Mouse (Mus musculus): ENCODE results near the gene BC004004. TPM values are rescaled to one million over a fixed set of nuclear protein-coding genes. Genes with fewer than 3 reads are reported as not detected.

BC004004 gene
- total and polyA plus RNA-seq, 3 experiments, result 81.8 to 86.3 TPM; not detected in 1

- Histone ChIP-seq H3K27ac (ENCODE audit: control insufficient read depth, low read depth, low read length) (peak overlapping the region; percentile 25), H3K27me3 (ENCODE audit: control insufficient read depth in 1 of 2, insufficient read depth in 2 of 2, low read length in 2 of 2) (no peaks in the 10 kb centered on the region), H3K79me2 (ENCODE audit: control insufficient read depth, insufficient read depth, low read length, poor library complexity) (no peaks in the 10 kb centered on the region), H3K4me1 (ENCODE audit: control insufficient read depth in 1 of 2, insufficient read depth in 2 of 2, low read length in 2 of 2) (peaks cover 9 to 36% of the 10 kb centered on the region in 2 experiments; a peak in 3 of 4 replicates), H3K4me3 (ENCODE audit: control insufficient read depth in 1 of 2, insufficient read depth in 1 of 2, low read depth in 2 of 2, low read length in 2 of 2) (no peak overlapping the region), H3K36me3 (ENCODE audit: control insufficient read depth in 1 of 2, insufficient read depth in 2 of 2, low read length in 2 of 2) (peaks cover 0 to 27% of the 10 kb centered on the region in 2 experiments; a peak in 2 of 4 replicates), H3K9me3 (replicated peaks; ENCODE audit: insufficient read depth, low read length) (no peaks in the 10 kb centered on the region), H3K9ac (ENCODE audit: control insufficient read depth, low read depth, low read length, poor library complexity, severe bottlenecking) (no peak overlapping the region)
- peak; percentile 60 for DNase-seq (ENCODE audit: low read depth, low spot score)
- TF ChIP-seq RCOR1 (IDR thresholded peaks at IDR 0.05; ENCODE audit: low read depth, low read length), result peak; percentile 93
- peak; percentile 47; the same call in 1 of the 2 replicates for TF ChIP-seq ETS1 (IDR thresholded peaks at IDR 0.05; ENCODE audit: low read depth, low read length)
- TF ChIP-seq TBP (IDR thresholded peaks at IDR 0.05; ENCODE audit: low read depth, low read length), result no peak
- TF ChIP-seq SIN3A (IDR thresholded peaks at IDR 0.05; ENCODE audit: low read length), result 0 out of 2 replicates have a peak, but pooled peaks have one; percentile 24
- peak; percentile 87 for TF ChIP-seq TCF12 (IDR thresholded peaks at IDR 0.05; ENCODE audit: low read depth, low read length)
- TF ChIP-seq GABPA (IDR thresholded peaks at IDR 0.05; ENCODE audit: low read depth, low read length), result no peak
- no peak for TF ChIP-seq MYB (IDR thresholded peaks at IDR 0.05; ENCODE audit: low read depth, low read length)
- peak; percentile 77 for TF ChIP-seq TAL1 (IDR thresholded peaks at IDR 0.05; ENCODE audit: low read length)
- peak; percentile 80 to 85 for TF ChIP-seq EP300 (IDR thresholded peaks at IDR 0.05; ENCODE audit: low read depth in 1 of 2, low read length in 2 of 2)
- TF ChIP-seq GATA1 (IDR thresholded peaks at IDR 0.05; ENCODE audit: low read depth, low read length), result peak; percentile 92
- TF ChIP-seq MAX (IDR thresholded peaks at IDR 0.05; ENCODE audit: low read length), result peak; percentile 26; the same call in 1 of the 2 replicates
- TF ChIP-seq MAZ (IDR thresholded peaks at IDR 0.05; ENCODE audit: low read depth, low read length), result 0 out of 2 replicates have a peak, but pooled peaks have one; percentile 40
These were observed 51.5 kb downstream of the BC004004 start for GRCm38 (mm10) chr17:29319881-29320639.

- Histone ChIP-seq H3K9me3 (replicated peaks; ENCODE audit: insufficient read depth, low read length) (no peaks in the 10 kb centered on the region), H3K4me3 (ENCODE audit: control insufficient read depth in 1 of 2, insufficient read depth in 1 of 2, low read depth in 2 of 2, low read length in 2 of 2) (no peak overlapping the region), H3K79me2 (ENCODE audit: control insufficient read depth, insufficient read depth, low read length, poor library complexity) (no peaks in the 10 kb centered on the region), H3K27me3 (ENCODE audit: control insufficient read depth in 1 of 2, insufficient read depth in 2 of 2, low read length in 2 of 2) (no peaks in the 10 kb centered on the region), H3K27ac (ENCODE audit: control insufficient read depth, low read depth, low read length) (no peak overlapping the region), H3K9ac (ENCODE audit: control insufficient read depth, low read depth, low read length, poor library complexity, severe bottlenecking) (no peak overlapping the region), H3K36me3 (ENCODE audit: control insufficient read depth in 1 of 2, insufficient read depth in 2 of 2, low read length in 2 of 2) (peaks cover 0 to 27% of the 10 kb centered on the region in 2 experiments; a peak in 2 of 4 replicates), H3K4me1 (ENCODE audit: control insufficient read depth in 1 of 2, insufficient read depth in 2 of 2, low read length in 2 of 2) (peaks cover 9 to 36% of the 10 kb centered on the region in 2 experiments; a peak in 3 of 4 replicates)
- TF ChIP-seq POLR2A (IDR thresholded peaks at IDR 0.05; ENCODE audit: control insufficient read depth in 1 of 2, insufficient read depth in 1 of 2, low read depth in 1 of 2, low read length in 2 of 2, poor library complexity in 1 of 2), result no peak
- TF ChIP-seq ZC3H11A (IDR thresholded peaks at IDR 0.05; ENCODE audit: low read depth, low read length), result no peak
- no peak for TF ChIP-seq NRF1 (IDR thresholded peaks at IDR 0.05; ENCODE audit: insufficient read depth, low read depth, low read length, poor library complexity, severe bottlenecking)
- no peak for TF ChIP-seq RAD21 (IDR thresholded peaks at IDR 0.05; ENCODE audit: low read depth, low read length)
- TF ChIP-seq RCOR1 (IDR thresholded peaks at IDR 0.05; ENCODE audit: low read depth, low read length), result no peak
- TF ChIP-seq HCFC1 (IDR thresholded peaks at IDR 0.05; ENCODE audit: low read depth, low read length), result no peak
- TF ChIP-seq TBP (IDR thresholded peaks at IDR 0.05; ENCODE audit: low read depth, low read length), result no peak
- TF ChIP-seq JUND (IDR thresholded peaks at IDR 0.05; ENCODE audit: low read depth, low read length), result no peak
- TF ChIP-seq ZMIZ1 (IDR thresholded peaks at IDR 0.05; ENCODE audit: low read depth, low read length), result no peak
- no peak for TF ChIP-seq MXI1 (IDR thresholded peaks at IDR 0.05; ENCODE audit: low read depth, low read length)
- no peak for TF ChIP-seq ETS1 (IDR thresholded peaks at IDR 0.05; ENCODE audit: low read depth, low read length)
- TF ChIP-seq ELF1 (IDR thresholded peaks at IDR 0.05; ENCODE audit: low read depth, low read length), result no peak
- no peak for TF ChIP-seq TAL1 (IDR thresholded peaks at IDR 0.05; ENCODE audit: low read length)
- TF ChIP-seq USF1 (IDR thresholded peaks at IDR 0.05; ENCODE audit: low read depth, low read length), result no peak
- TF ChIP-seq CHD2 (IDR thresholded peaks at IDR 0.05; ENCODE audit: low read length), result no peak
- no peak for DNase-seq (ENCODE audit: low read depth, low spot score)
These were observed 53.4 kb downstream of the BC004004 start for GRCm38 (mm10) chr17:29321765-29322602.

Measured in MEL (cell line).